Mouse (Mus musculus) hindlimb bud, embryonic 11.5 days (tissue): ENCODE data around the gene Uqcc3.
"Not testable (repeated sequence)": the region's sequence is repeated elsewhere in the genome, so short reads cannot be mapped to it uniquely, and the experiment has no call there.

Experiments used
- DNase-seq: peaks from one replicate; pipeline ENCODE4 v3.0.0-alpha.2; 2012; ENCODE audit warnings: low read depth, low spot score; ENCODE audit errors: extremely low spot score

Uqcc3 gene

DNA sequence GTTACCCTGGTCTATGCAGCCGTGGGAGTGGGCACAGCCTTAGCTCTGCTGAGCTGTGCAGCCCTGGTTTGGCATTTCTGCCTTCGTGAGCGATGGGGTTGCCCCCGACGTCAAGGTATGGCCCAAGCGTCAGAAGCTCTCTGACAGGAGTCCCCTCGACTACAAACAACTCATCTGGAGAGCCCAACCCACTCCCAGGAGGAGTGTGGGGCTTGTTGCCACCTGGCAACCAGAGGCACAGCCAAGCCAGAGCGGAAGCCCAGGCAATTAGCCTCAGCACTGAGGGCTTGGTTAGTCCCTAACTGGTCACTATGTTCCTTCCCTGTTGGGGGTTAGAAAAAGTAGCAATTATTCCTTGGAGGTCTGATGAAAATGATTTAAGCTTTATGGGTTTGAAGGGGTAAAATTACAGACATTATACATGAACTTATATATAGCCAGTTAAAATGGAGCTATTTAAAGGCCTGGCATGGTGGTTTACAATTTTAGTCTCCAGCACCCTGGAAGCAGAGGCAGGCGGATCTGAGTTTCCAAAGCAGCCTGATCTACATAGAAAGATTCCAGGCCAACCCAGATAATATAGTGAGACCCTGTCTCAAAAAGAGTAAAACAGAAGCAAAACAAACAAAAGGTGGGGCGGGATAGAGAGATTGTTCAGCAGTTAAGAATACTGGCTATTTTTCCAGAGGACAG is 28.3 kb downstream of the Uqcc3 start:
- DNase-seq = no peak

DNA sequence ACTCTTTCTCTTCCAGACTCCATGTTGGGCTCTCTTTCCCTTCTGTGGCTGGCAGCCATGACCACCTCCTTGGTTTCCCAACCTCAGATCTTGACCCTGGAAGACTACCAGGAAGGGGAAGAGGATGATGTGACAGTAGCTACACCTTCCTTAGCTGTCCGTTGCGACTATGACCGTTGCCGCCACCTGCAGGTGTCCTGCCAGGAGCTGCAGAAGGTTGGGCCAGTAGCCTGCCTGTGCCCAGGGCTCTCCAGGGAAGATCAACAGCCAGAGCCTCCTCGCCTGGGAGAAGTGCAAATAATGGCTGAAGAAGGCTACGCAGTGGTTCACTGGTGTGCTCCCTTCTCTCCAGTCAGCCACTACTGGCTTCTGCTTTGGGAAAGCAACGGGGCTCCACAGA is 29.1 kb downstream of the Uqcc3 start:
- no peak for DNase-seq

DNA sequence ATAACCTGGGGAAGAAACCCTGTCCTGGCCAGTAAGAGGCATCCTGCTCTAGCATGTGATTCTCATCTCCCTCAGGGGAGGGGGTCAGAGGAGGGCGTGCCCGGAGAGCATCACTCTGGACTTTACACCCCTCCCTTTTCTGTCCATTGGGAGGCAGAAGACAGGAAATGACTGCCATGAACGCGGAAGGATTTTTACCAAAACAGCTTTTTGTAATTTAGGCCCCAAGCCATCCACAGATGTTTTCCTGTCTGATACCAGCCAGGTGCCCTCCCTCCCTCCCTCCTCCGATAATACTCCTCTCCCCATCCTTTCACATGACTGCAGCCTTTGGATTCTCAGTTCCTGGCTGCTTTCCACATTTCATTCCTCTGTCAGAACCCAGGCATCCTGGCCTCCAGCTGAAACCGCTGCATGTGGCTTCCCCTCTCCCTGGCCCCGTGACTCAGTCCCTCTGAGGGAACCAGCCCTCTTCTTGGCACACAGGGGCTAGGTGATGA is 30.3 kb downstream of the Uqcc3 start, which contains the start of gene Lrrn4cl:
Gene Lrrn4cl (plus strand): TSS at position 367 of the 500 bp plus-strand sequence.
- no peak for DNase-seq

DNA sequence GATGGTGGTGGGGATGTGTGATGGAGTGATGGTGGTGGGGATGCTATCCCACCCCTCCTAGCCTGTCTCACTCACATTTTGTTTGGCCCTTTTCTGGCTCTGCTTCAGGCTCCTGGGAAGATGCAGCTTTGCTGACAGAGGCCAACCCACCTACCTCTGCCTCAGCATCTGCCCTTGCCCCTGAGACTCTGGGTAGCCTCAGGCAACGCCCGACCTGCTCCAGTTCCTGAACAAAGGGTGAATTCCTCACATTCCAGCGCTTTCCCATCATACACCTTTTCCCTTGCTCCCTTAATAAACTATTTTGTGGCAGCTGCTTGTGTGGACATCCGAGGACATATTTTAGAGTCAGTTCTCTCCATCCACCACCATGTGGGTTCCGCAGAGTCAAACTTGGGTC is 32.4 kb downstream of the Uqcc3 start:
- DNase-seq = no peak

DNA sequence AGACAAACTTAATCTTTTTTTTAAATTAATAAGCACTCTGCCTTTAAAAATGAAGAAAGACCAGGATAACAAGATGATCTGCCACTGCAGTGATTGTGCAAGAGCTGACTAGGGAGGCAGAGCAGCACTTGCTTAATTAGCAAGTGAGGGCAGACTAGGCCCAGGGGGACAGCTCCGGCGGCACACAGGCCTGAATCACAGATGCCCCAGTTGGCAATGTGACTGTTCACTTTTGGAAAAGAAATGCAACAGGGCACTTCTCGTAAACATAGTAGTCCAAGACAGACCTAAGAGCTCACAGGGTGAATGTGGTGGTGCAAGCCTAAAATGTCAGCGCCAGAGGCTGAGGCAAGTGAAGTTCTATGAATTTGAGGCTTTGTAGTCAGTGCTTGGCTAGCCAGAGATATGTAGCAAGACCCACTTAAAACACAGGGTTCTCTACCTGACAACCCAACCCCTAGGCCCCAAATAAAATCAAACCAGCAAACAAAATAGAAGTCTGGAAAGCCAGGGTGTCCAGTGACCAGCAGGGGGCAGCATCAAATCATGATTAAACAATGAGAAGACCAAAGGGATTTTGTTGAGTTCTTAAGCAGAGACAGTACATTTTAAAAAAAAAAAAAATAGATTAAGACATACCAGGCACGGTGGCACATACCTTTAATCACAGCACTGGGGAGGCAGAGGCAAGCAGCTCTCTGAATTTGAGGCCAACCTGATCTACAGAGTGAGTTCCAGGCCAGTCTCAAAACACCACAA is 36.2 kb downstream of the Uqcc3 start:
- DNase-seq = no peak

DNA sequence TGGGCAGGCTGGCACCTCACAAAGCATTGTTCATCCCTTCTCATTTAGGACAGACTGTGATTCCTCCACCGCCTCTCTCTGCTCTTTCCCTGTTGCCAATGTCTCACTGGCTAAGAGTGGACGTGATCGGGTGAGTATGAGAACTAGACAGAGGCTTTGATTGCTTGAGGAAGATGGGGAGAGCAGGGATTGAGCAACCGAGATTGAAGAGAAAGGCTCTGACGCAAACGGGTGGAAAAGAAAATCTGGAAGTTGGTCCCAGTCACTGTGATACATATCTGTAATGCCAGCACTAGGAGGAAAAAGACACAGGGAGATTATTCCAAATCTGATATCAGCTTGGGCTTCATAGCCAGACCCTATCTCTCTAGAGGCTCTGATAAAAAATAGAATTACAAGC is 37.8 kb downstream of the Uqcc3 start:
- no peak for DNase-seq

DNA sequence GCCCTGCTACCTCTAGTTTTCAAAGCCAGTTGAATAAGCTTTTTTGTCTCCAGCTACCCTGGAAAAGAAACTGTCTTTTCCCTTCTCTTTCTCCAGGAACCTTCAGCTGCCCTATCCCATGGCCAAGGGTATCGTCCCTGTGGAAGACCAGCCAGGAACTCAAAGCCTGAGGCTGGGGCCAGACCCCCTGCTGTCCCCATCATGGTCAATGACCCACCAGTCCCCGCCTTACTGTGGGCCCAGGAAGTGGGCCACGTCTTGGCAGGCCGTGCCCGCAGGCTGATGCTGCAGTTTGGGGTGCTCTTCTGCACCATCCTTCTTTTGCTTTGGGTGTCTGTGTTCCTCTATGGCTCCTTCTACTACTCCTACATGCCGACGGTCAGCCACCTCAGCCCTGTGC is 39.7 kb downstream of the Uqcc3 start:
- no peak for DNase-seq

DNA sequence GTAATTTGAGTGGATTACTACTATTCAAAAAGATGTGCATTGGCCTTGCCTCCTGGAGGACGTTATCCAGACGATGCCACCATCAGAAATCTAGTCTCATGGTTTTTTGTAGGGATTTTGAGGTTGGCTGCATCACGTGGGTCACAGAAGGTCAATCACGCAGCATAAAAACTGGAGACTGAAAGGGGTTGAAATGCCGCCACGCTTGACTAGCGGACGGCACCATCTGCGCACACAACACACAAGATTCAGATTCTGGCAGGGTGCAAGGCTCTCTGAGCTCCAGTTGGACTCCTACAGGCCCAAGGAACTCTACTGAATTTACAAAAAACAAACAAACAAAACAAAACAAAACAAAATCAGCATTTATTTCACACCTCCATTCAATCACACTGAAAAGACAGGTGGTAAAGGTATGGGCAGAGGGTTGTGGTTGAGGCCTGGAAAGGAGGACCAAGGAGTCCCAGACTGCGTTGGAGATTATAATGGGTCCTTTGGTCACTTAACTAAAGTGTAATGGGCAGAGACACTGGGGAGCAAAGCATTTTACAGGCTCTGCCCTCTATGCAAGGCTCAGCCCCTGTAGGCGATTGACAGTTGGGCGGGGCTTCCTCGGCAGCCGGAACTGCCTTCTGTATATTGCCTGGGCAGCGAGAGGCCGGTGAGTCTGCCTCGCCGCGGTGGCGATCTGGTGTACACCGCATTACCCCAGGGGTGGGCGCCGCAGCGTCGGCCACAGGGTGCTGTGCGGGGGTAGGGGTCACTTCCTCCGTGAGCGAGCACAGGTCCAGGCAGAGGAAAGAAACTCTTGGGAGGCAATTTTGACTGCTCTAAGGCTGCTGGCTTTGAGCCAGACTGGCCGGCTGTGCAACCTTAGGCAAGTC is 40.6 kb downstream of the Uqcc3 start:
- no peak for DNase-seq

DNA sequence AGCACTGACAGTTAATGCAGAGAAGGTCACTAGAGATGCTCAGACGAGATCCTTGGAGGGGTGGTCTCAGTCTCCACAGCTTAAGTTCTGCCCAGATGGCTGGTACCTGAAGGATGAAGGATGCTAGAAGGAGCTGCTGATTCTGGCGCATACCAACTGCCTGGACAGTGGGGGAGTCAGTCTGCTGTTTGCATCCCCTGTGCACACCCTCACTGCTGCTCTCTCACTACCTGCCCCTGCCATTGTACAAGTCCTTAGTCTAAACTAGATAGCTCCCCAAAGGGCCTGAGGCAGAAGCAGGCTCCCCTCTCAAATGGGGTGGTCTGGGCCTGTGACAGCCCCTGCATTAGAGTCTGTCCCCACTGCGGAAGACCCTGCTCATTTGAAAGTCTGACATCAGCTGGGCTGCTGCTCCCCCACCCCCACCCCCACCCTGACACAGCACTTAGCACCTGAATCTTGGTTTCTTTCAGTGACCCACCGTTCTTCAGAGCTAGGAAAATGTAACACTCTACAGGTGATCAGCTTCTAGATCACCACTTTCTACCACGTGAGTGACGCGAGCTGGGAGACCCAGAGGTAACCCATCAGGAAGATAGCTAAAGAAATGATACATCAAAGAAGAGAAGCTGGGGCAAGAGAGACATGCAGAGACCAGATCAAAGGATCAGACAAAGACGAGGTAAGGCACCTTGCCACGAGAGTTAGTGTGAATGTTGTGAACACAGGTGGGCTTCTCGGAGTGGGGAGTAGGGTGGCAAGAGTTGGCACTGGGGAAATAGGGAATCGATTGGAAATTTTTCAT is 41.4 kb downstream of the Uqcc3 start, which contains the start of gene Gng3:
Gene Gng3 (minus strand): TSS at position 92 of the 805 bp plus-strand sequence.
- no peak for DNase-seq

DNA sequence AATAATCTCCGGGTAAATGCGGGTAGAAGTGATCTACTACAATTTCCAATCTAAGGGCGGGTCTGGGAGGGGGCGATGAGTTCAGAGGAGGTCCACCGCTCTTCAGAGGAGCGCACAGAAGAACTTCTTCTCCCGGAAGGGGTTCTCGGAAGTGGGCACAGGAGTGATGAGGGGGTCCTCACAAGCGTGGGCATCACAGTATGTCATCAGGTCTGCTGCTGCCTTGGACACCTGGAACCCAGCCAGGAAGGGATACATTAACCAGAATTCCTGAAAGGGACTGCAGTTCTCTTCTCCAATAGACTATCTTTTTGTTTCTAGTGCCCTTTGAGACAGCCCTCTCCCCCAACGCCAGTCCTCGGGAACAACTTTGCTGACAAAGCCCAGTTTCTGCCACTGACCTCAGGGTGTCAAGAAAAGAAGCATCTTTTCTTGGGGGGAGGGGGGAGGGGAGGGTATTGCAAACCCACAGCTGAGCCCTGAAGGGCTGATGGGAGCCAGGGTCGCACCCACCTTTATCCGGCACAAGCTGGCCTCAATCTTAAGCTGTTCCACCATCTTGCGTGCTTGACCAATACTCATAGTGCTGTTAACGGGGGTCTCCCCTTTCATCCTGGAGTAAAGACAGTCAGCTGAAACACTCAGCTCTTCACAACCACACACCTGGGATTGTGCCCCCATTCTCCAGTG is 42.5 kb downstream of the Uqcc3 start:
- no peak for DNase-seq

DNA sequence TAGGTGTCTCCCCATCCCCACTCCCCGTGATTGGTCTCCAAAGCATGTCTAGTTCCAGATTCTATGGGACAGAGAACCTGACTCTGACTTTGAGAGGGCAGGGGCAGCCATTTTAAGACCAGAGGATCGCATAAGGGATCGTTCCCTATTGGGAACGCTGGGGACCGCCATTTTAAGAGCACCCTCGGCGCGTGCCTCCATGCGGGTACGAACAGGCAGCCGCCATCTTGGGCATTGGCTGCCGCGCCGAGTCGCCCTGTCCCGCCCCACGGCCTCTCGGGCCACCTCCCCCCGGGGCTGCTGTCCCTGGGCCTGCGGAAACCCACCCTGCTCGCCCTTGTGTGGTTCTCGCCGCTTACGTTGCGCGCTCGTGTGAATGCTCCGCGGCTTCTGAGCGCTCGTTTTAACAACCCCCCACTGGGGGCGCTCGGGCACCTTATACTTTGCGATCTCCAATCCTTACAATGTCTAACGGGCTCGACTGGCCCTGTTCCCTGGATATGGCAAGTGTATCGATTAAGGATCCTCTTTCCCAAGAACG is 43.4 kb downstream of the Uqcc3 start, which contains the start of gene Bscl2:
Gene Bscl2 (plus strand): TSS at position 217 of the 541 bp plus-strand sequence.
- DNase-seq = no peak

DNA sequence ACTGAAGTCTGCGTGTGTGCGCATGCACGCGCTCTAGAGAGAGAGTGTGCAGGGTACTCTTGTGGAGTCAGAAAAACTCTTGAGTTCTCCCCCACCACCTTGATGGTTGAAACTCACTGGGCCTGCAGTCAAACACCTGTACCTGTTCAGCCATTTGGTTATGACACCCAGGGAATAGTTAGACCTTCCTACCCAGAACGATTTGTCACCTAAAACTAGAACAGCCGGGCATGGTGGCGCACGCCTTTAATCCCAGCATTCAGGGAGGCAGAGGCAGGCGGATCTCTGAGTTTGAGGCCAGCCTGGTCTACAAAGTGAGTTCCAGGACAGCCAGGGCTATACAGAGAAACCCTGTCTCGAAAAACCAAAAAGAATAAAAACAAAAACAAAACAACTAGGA is 44.4 kb downstream of the Uqcc3 start:
- not testable (repeated sequence) for DNase-seq

DNA sequence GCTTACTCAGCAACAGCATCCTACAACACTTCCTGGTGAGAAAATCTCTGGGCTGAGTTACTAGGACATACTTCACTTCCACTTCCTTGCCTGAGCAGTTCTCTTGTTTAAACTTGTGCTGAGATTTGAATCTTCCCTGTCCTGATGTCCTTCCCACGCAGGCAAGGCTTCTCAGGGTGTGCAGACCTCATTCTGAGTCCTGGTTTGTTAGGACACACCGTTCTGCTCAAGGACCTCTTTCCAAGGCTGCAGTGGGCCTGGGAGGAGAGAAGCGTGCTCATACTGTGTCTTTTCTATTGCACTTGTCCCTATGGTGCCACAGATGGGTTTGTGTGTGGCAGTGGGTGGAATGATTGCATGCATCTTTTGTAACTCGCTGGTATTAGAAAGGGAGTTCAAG is 47.8 kb downstream of the Uqcc3 start:
- DNase-seq = no peak

DNA sequence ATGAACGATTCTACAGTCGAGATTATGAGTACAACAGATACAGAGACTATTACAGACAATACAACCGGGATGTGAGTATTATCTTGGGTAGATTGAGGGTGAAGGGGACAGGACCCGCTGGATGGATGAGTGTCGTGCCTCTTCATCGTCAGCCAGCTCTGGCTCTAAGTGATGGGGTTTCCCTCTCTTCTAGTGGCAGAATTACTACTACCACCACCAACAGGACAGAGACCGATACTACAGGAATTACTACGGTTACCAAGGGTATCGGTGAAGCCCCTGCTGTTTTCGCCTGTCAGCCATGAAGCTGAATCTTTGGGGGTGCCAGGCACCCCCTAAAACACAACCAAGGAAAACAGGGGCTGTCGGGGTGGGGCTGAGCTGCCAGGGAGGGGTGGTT is 49.5 kb downstream of the Uqcc3 start:
- no peak for DNase-seq

DNA sequence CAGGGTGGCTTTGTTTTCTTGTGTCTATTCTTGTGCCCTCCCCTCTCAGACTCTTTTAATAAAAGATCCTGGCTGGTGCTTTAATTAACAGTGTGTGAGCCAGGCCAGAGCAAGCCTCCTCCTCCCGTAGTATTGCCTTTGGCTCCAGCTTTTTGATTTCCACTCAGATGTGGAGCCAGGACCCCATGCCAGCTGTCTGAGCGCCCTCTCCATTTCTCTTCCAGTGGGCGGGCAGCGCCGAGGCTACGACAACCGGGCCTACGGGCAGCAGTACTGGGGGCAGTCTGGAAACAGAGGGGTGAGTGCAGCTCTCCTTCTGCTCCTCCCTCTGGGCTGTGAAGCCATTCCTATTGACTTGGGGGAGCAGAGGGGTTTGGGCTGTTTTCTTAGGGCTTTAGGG is 50.1 kb downstream of the Uqcc3 start:
- no peak for DNase-seq
